Mouse (Mus musculus) lung, adult 18-20 months (tissue): ENCODE measurements around the gene Rpf2.

Experiments
- DNase-seq, 2 experiments: peaks; one replicate each; pipeline ENCODE4 v3.0.0; 2022; ENCODE audit warnings: mixed read lengths in 2 of 2

Rpf2 gene

GRCm38 (mm10) chr10:40247166-40247716 lies 405 bp upstream of the Rpf2 start:
- no peak for DNase-seq

DNA sequence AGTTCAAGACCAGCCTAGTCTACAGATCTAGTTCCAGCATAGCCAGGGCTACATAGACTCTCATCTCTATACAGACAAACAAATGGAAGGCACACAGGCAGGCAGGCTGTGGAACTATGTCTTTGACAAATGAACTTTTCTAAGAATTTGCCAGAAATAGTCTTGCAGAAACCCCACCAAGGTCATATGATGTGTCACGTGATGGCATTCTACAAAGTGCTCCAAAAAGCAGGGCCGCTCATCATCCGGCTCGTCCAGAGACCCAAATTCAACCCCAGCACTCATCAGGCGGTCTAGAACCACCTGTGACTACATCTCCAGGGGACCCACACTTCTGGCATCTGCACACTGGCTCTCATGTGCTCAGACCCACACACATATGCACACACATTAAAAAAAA lies 9.0 kb downstream of the Rpf2 start:
- no peak for DNase-seq

DNA sequence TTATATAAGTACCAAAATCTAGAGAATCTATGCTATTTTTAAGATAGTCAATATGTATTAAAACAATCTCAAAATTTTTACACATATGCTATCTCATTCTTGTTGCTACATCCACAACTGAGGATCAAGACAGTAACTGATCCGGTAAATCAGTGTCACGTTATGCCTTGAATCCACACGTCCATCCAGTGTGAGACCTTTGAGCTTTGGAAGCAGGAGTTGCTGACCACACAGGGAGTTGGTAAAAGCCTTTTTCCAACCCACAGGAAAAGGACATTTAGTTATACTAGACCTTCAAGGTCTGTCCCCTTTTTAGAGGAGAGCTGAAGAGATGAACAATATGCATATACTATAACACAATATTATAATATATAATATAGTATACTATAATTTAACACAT lies 13.6 kb downstream of the Rpf2 start:
- no peak for DNase-seq

DNA sequence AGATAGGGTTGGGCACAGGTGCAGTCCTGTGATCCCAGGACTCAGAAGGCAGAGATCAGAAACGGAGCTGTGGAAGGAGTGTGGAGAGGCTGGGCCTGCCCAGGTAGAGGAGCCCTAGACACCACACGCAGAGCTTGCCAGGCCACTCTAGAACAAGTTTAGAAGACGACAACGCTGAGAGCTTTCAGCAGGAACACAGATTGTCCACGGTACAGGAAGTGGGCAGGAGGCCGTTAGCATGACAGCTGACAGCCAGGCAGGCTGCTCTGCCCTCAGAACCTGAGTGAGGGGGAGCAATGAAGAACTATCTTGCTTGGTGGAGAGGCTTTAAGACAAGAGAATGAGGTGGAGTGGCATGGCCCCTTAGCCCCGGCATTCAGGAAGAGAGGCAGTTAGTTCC lies 14.4 kb downstream of the Rpf2 start:
- no peak for DNase-seq

- DNase-seq, result no peak
These were observed 17.1 kb downstream of the Rpf2 start for GRCm38 (mm10) chr10:40229725-40230124.

DNA sequence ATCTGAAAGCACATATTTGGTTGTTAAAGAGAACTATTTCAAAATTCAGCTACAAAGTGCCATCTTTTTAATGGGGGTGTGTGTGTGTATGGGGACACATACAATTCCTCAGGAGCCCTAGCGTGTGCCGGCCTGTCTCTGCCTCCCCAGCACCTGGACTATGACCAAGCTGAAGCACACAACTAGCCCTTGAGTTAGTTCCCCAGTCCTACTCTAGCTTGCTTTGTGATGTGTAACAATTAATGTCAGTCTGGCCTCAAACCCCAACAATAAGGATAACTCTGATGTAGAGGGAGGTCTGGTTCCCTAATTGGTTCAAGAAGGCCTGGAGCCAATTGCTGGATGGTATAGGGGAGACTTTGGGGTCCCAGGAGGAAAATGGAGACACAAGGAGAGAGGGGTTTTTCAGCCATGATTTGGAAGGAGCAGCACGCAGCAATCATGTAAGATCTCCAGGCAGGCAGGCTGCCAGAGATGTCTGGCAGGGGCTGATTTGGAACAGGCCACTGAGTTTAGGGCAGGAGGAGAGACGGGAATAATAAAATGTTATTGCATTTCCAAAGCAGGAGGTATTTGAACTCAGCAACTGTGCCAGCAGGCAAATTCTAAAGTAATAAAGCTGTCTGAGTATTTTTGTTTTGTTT lies 19.1 kb downstream of the Rpf2 start:
- DNase-seq, result no peak

DNA sequence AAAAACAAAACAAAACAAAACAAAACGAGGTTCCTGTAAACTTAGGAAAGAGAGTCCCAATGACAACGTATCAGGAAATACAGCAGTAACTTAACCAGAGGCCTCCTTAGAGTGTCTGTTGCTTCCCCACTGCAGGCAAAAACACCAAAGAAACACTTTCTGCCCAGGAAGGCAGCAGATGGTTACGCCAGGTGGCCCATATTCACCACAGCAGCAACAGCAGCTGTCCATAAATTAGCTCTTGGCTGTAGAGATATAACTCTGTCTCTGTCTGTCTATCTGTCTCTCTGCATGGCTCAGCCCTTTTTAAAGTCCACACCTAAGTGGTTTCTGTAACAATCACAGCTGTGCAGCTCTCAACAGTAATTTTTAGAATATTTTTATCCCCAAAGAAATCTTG lies 28.0 kb downstream of the Rpf2 start:
- DNase-seq, result no peak

DNA sequence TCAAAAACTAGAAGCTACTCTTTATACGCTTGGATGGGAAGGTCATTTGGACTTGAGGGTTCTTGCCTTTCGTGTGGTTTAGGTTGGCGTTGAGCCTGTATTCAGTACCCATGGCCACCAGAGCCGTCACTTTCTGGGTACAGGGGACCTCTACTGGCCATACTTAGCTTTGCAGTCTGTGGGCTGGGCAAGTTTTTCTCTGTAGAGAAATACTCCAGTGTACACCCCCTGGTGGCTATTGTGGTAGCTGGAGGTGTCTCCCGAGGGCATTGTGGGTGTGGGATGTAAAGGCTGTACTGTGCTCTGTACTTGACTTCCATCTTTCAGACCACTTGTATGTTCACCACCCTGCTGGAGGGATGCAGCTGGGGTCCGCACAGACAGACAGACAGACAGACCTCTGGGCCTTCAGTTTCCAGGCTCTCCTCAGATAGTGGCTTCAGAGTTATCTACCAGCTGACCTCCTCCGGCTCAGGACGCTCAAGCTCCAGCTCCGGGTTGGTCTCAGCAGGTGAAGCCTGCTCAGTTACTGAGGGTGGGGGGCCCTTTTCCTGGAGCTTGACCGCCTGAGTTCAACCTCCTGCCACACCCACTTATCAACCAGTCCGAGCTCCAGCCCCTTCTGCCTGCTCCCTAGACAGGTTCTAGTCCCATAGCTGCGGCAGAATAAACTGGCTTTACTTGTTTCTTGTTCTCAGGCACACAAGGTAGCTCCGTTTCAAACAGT lies 34.2 kb downstream of the Rpf2 start:
- peak; percentile 90 to 93 for DNase-seq

- no peak for DNase-seq
These were observed 51.8 kb downstream of the Rpf2 start for GRCm38 (mm10) chr10:40195001-40195400.

GRCm38 (mm10) chr10:40192010-40192935 lies 54.6 kb downstream of the Rpf2 start:
- no peak for DNase-seq

GRCm38 (mm10) chr10:40191338-40191979 lies 55.4 kb downstream of the Rpf2 start:
- DNase-seq, result no peak

- no peak for DNase-seq
These were observed 56.0 kb downstream of the Rpf2 start for GRCm38 (mm10) chr10:40190871-40191270.

GRCm38 (mm10) chr10:40189689-40190088 lies 57.1 kb downstream of the Rpf2 start:
- no peak for DNase-seq

DNA sequence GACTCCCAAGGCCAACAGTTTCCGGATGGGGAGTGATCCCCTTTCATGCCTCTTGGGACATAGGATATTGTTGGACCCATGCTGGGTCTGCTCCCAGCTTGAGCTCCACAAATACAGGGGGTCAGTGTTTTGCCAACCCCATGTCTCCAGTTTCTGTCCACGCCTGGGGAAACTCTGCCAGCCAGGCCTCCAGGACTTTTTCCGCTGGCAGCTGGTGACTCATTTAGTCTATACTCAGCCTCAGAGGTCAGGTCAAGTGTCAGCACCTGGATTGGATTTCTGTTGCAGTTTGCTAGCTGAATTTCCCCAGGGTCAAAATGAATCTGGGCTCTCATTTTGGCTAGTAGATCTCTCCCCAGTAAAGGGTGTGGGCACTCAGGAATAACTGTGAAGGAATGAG lies 58.0 kb downstream of the Rpf2 start:
- peak; percentile 15 to 35 for DNase-seq

DNA sequence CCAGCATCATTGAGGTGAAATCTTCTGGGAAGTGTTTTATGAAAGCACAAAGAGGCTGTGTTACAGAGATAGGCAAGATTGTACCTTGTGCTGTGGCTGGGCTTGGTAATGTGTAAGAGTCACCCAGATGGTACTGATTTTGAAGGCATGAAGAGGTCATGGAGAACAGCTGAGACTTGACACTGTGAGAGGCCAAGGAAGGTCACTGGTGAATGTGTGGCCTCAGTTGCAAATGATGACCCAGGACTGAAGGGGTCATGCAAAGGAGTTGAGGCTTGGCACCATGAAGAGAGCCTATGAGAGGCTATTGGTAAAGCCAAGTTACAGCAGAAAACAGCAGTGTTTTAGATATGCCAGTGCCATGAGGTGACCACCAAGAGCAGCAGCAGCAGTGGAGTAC lies 60.9 kb downstream of the Rpf2 start:
- no peak for DNase-seq

- DNase-seq, result no peak
These were observed 66.8 kb downstream of the Rpf2 start for GRCm38 (mm10) chr10:40180011-40180410.

- DNase-seq, result no peak
These were observed 67.7 kb downstream of the Rpf2 start for GRCm38 (mm10) chr10:40179142-40179541.

- DNase-seq, result peak; percentile 75 to 87
These were observed 69.4 kb downstream of the Rpf2 start for GRCm38 (mm10) chr10:40177323-40177962.
